Mouse (Mus musculus) heart, embryonic 11.5 days (tissue): ENCODE results near the gene Lrfn2. TPM values are rescaled to one million over a fixed set of nuclear protein-coding genes. Genes with fewer than 3 reads are reported as not detected.

Experiments
- ATAC-seq: fragments of 200-750 bp; cut with Nextera tagmentation; replicated peaks from 2 replicates; pipeline ENCODE4 v1.8.0; 2017; ENCODE audit warnings: moderate library complexity; ENCODE audit not compliant: insufficient number of reproducible peaks, low FRiP score, low TSS enrichment
- H3K27ac ChIP-seq: fragments of 300-500 bp; sonication (generic); 2 replicates; pipeline ENCODE4 v1.5.1; 2014; ENCODE audit warnings: mild to moderate bottlenecking, low read depth, low read length
- H3K27me3 ChIP-seq: fragments of 300-500 bp; sonication (generic); 2 replicates; pipeline ENCODE4 v1.6.1; 2014; ENCODE audit warnings: mild to moderate bottlenecking, low read length, mixed read lengths; ENCODE audit not compliant: control insufficient read depth, insufficient read depth
- H3K36me3 ChIP-seq: fragments of 300-500 bp; sonication (generic); 2 replicates; pipeline ENCODE4 v1.6.1; 2014; ENCODE audit warnings: mild to moderate bottlenecking, low read length, moderate library complexity, mixed read lengths; ENCODE audit not compliant: control insufficient read depth, insufficient read depth
- H3K4me1 ChIP-seq: fragments of 300-500 bp; sonication (generic); 2 replicates; pipeline ENCODE4 v1.6.1; 2014; ENCODE audit warnings: low read length; ENCODE audit not compliant: control insufficient read depth, insufficient read depth
- H3K4me2 ChIP-seq: fragments of 300-500 bp; sonication (generic); 2 replicates; pipeline ENCODE4 v1.6.1; 2014; ENCODE audit warnings: mild to moderate bottlenecking, moderate library complexity
- H3K4me3 ChIP-seq: fragments of 300-500 bp; sonication (generic); 2 replicates; pipeline ENCODE4 v1.5.1; 2014; ENCODE audit warnings: low read depth, low read length
- H3K9ac ChIP-seq: fragments of 300-500 bp; sonication (generic); 2 replicates; pipeline ENCODE4 v1.6.1; 2014; ENCODE audit warnings: mild to moderate bottlenecking, low read depth, low read length, moderate library complexity
- H3K9me3 ChIP-seq: fragments of 300-500 bp; sonication (generic); replicated peaks from 2 replicates; pipeline ENCODE4 v1.6.1; 2016; ENCODE audit warnings: low read length; ENCODE audit not compliant: control insufficient read depth
- WGBS: fragments of 180-500 bp; shearing (Covaris S2); extraction: QIAGEN DNeasy Blood & Tissue Kit; methylation state at CpG from one replicate; pipeline ENCODE4 v1.1.7; 2014; ENCODE audit not compliant: insufficient replicate concordance; 5-methylcytosine and 5-hydroxymethylcytosine counted together
- microRNA-seq: library from miRNA; unstranded; fragments of <30 nt; microRNA quantifications from one replicate; pipeline ENCODE4, GENCODE M21; 2016; ENCODE audit warnings: borderline number of aligned reads
- polyA plus RNA-seq: library from polyadenylated mRNA; unstranded; fragments of >200 nt; fragmentation: Nextera tagmentation; extraction: Ambion mirVana; gene quantifications from 2 replicates; pipeline ENCODE4 v1.2.1, GENCODE M21; 2014

Lrfn2 gene
- polyA plus RNA-seq, 1 experiment from 2014 or later, result not detected

DNA sequence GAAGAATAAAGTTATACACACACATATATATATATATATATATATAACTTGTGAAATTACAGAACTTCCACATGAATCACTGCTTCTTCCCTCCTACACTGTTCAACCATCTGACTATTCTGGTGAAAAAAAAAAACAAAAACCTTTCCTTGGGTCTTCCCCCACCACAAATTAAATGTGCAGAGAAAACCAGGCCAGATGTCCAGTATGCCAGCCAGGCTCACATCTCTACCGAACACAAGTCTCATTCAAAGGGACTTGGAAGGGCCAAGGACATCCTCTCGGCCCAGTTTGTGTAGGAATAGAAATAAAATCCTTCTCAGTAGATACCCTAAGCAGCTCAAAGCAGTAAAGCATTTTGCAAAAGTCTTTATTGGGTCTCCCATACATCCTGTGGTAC, 179.7 kb downstream of the Lrfn2 start:
- no peaks in the 10 kb centered on the region for H3K36me3 ChIP-seq
- no peaks in the 10 kb centered on the region for H3K4me1 ChIP-seq
- H3K9me3 ChIP-seq, result no peaks in the 10 kb centered on the region; the same call in 1 of the 2 replicates
- H3K27ac ChIP-seq, result no peak overlapping the region
- no peaks in the 10 kb centered on the region for H3K27me3 ChIP-seq
- 77% methylated on average over 2 of the region's 2 CpGs for WGBS
- no peak overlapping the region for H3K4me3 ChIP-seq
- ATAC-seq, result no peak
- no peak overlapping the region for H3K9ac ChIP-seq
- no peak overlapping the region for H3K4me2 ChIP-seq

- Histone ChIP-seq H3K36me3 (no peaks in the 10 kb centered on the region), H3K4me1 (no peaks in the 10 kb centered on the region), H3K27ac (no peak overlapping the region), H3K27me3 (no peaks in the 10 kb centered on the region), H3K9ac (no peak overlapping the region), H3K4me3 (no peak overlapping the region), H3K4me2 (no peak overlapping the region), H3K9me3 (no peaks in the 10 kb centered on the region; the same call in 1 of the 2 replicates)
- 47% methylated on average over 3 of the region's 3 CpGs for WGBS
- ATAC-seq, result no peak
Measured at GRCm38 (mm10) chr17:49113336-49113735, 181.2 kb downstream of the Lrfn2 start.

DNA sequence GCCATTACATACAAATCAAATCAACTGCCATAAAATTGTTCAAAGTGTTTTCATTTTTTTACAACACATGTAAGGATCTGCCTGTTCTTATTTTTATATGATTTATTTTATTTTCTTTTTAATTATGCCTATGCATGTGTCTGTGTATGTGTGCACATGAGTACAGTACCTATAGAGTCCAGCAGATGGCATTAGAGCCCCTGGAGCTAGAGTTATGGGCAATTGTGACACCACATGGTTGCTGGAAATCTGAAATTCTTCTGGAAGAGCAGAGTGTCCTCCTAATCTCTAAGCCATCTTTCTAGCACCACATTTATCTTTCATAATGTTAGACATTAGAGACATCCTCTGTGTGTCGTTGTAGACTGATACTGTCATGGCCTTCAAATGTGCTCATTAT, 192.0 kb downstream of the Lrfn2 start:
- WGBS, result 81% methylated on average over 1 of the region's 1 CpGs
- no peak for ATAC-seq
- Histone ChIP-seq H3K9me3 (no peaks in the 10 kb centered on the region), H3K4me1 (no peaks in the 10 kb centered on the region), H3K27ac (no peak overlapping the region), H3K36me3 (no peaks in the 10 kb centered on the region), H3K9ac (no peak overlapping the region), H3K4me3 (no peak overlapping the region), H3K27me3 (no peaks in the 10 kb centered on the region), H3K4me2 (no peak overlapping the region)

DNA sequence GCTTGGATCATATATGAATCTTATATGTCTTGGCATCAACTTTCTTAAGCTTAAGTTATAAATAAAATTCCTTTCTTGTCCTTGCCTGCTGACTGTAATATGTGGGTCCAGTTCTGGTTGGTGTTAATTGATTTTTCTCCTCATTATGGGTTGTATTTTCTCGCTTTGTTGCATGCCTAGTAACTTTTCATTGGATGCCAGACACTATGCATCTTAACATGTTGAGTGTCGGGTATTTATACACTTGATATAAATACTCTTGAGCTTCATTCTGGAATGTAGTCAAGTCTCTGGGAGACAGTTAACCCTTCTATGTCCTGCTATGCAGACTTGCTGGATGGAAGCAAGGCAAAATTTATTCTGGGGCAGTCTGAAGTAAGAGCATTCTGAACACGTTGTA, 192.5 kb downstream of the Lrfn2 start:
- Histone ChIP-seq H3K4me3 (no peak overlapping the region), H3K4me2 (no peak overlapping the region), H3K27ac (no peak overlapping the region), H3K36me3 (no peaks in the 10 kb centered on the region), H3K9me3 (no peaks in the 10 kb centered on the region), H3K4me1 (no peaks in the 10 kb centered on the region), H3K27me3 (no peaks in the 10 kb centered on the region), H3K9ac (no peak overlapping the region)
- ATAC-seq, result no peak
- WGBS, result 63% methylated on average over 3 of the region's 3 CpGs

Small RNA genes lying within 50 kb of the gene (microRNA-seq; reads per million reads assigned to microRNA genes)
- not detected for gene Gm44304
